Mouse (Mus musculus): ENCODE measurements around the gene Ccl24.
"Not testable (repeated sequence)": the region's sequence is repeated elsewhere in the genome, so short reads cannot be mapped to it uniquely, and the experiment has no call there.

Gene Ccl24

GRCm38 (mm10) chr5:135573006-135573405 is at the start of gene Ccl24:
Gene Ccl24, minus strand, starts transcription at chr5:135573049.
- DNase-seq (ENCODE audit: low spot score) = no peak

- DNase-seq (ENCODE audit: low spot score) = no peak
Observed at GRCm38 (mm10) chr5:135621725-135622124, 48.9 kb upstream of the Ccl24 start.

GRCm38 (mm10) chr5:135620526-135620925 is 47.7 kb upstream of the Ccl24 start:
- no peak for DNase-seq (ENCODE audit: low spot score)

GRCm38 (mm10) chr5:135619741-135620140 is 46.9 kb upstream of the Ccl24 start:
- not testable (repeated sequence) for DNase-seq (ENCODE audit: low spot score)

GRCm38 (mm10) chr5:135609794-135610193 is 36.9 kb upstream of the Ccl24 start:
- DNase-seq (ENCODE audit: low spot score) = no peak

GRCm38 (mm10) chr5:135607581-135607980 is 34.7 kb upstream of the Ccl24 start:
- no peak for DNase-seq (ENCODE audit: low spot score)

GRCm38 (mm10) chr5:135606717-135607116 is 33.9 kb upstream of the Ccl24 start:
- not testable (repeated sequence) for DNase-seq (ENCODE audit: low spot score)

- not testable (repeated sequence) for DNase-seq (ENCODE audit: low spot score)
Observed at GRCm38 (mm10) chr5:135604643-135605042, 31.8 kb upstream of the Ccl24 start.

- no peak for DNase-seq (ENCODE audit: low spot score)
Observed at GRCm38 (mm10) chr5:135589996-135590784, 17.3 kb upstream of the Ccl24 start.

- no peak for DNase-seq (ENCODE audit: low spot score)
Observed at GRCm38 (mm10) chr5:135587764-135588163, 14.9 kb upstream of the Ccl24 start.

- DNase-seq (ENCODE audit: low spot score) = no peak
Observed at GRCm38 (mm10) chr5:135585691-135586090, 12.8 kb upstream of the Ccl24 start.

- DNase-seq (ENCODE audit: low spot score) = no peak
Observed at GRCm38 (mm10) chr5:135582330-135582729, 9.5 kb upstream of the Ccl24 start.

GRCm38 (mm10) chr5:135579331-135579751 is 6.5 kb upstream of the Ccl24 start:
- DNase-seq (ENCODE audit: low spot score) = peak; percentile 31

- no peak for DNase-seq (ENCODE audit: low spot score)
Observed at GRCm38 (mm10) chr5:135576055-135576454, 3.2 kb upstream of the Ccl24 start.

- DNase-seq (ENCODE audit: low spot score) = no peak
Observed at GRCm38 (mm10) chr5:135568698-135569097, 4.2 kb downstream of the Ccl24 start.

- DNase-seq (ENCODE audit: low spot score) = no peak
Observed at GRCm38 (mm10) chr5:135567556-135568265, 5.1 kb downstream of the Ccl24 start.

- no peak for DNase-seq (ENCODE audit: low spot score)
Observed at GRCm38 (mm10) chr5:135563469-135563868, 9.4 kb downstream of the Ccl24 start, which contains the start of gene Ccl26. Gene Ccl26, minus strand, starts transcription at chr5:135563569.

GRCm38 (mm10) chr5:135557671-135558070 is 15.2 kb downstream of the Ccl24 start:
- DNase-seq (ENCODE audit: low spot score) = no peak

- DNase-seq (ENCODE audit: low spot score) = no peak
Observed at GRCm38 (mm10) chr5:135557051-135557450, 15.8 kb downstream of the Ccl24 start.

- DNase-seq (ENCODE audit: low spot score) = no peak
Observed at GRCm38 (mm10) chr5:135556259-135556658, 16.6 kb downstream of the Ccl24 start.

- no peak for DNase-seq (ENCODE audit: low spot score)
Observed at GRCm38 (mm10) chr5:135551591-135551990, 21.3 kb downstream of the Ccl24 start.

GRCm38 (mm10) chr5:135550910-135551309 is 21.9 kb downstream of the Ccl24 start:
- peak; percentile 56 for DNase-seq (ENCODE audit: low spot score)

GRCm38 (mm10) chr5:135547990-135548389 is 24.9 kb downstream of the Ccl24 start:
- no peak for DNase-seq (ENCODE audit: low spot score)

Data from layer of hippocampus, adult 11-12 months (tissue).